Mouse (Mus musculus) thymus, adult 2 months (tissue): ENCODE measurements around the gene Tsen2. TPM values are rescaled to one million over a fixed set of nuclear protein-coding genes. Genes with fewer than 3 reads are reported as not detected.

ENCODE experiments used
- DNase-seq: peaks from one replicate; pipeline ENCODE4 v3.0.0; 2021
- H3K27ac ChIP-seq: fragments of 200-500 bp; 2 replicates; pipeline ENCODE4 v1.5.1; 2012; ENCODE audit warnings: low read length, control low read depth; ENCODE audit not compliant: control insufficient read depth, insufficient read depth
- H3K27me3 ChIP-seq: fragments of 200-500 bp; 2 replicates; pipeline ENCODE4 v1.6.1; 2012; ENCODE audit warnings: mild to moderate bottlenecking, low read length, moderate library complexity, mixed read lengths; ENCODE audit not compliant: control insufficient read depth, insufficient read depth
- H3K36me3 ChIP-seq: fragments of 200-500 bp; 2 replicates; pipeline ENCODE4 v1.6.1; 2012; ENCODE audit warnings: mild to moderate bottlenecking, low read length, moderate library complexity; ENCODE audit not compliant: control insufficient read depth, insufficient read depth
- H3K4me1 ChIP-seq: fragments of 200-500 bp; replicated peaks from 2 replicates; pipeline ENCODE4 v1.6.1; 2012; ENCODE audit warnings: low read length; ENCODE audit not compliant: control insufficient read depth, insufficient read depth
- H3K4me3 ChIP-seq: fragments of 200-500 bp; 2 replicates; pipeline ENCODE4 v1.5.1; 2012; ENCODE audit warnings: mild to moderate bottlenecking, low read length, control low read depth, moderate library complexity; ENCODE audit not compliant: control insufficient read depth, insufficient read depth
- CTCF ChIP-seq: fragments of 200-500 bp; IDR thresholded peaks from 2 replicates; pipeline ENCODE4 v1.5.1; 2012; ENCODE audit warnings: mild to moderate bottlenecking, control low read depth, low read length, moderate library complexity, borderline replicate concordance; ENCODE audit not compliant: control insufficient read depth, poor library complexity, insufficient read depth; ENCODE audit errors: extremely low read depth
- POLR2A ChIP-seq: fragments of 200-500 bp; IDR thresholded peaks from 2 replicates; pipeline ENCODE4 v1.6.1; 2012; ENCODE audit warnings: mild to moderate bottlenecking, low read length, control low read depth, moderate library complexity; ENCODE audit not compliant: control insufficient read depth, poor library complexity, insufficient read depth; ENCODE audit errors: extremely low read depth
- WGBS: fragments of 180-500 bp; shearing (Covaris S2); methylation state at CpG from one replicate; pipeline ENCODE4 v1.1.7; 2018; 5-methylcytosine and 5-hydroxymethylcytosine counted together
- polyA plus RNA-seq: library from polyadenylated mRNA; depleted of rRNA; stranded (reverse); fragments of >200 nt; gene quantifications from 2 replicates; pipeline ENCODE4 v1.2.3, GENCODE M21; 2012

The Tsen2 gene
- polyA plus RNA-seq, 1 experiment = 4.6 TPM

DNA sequence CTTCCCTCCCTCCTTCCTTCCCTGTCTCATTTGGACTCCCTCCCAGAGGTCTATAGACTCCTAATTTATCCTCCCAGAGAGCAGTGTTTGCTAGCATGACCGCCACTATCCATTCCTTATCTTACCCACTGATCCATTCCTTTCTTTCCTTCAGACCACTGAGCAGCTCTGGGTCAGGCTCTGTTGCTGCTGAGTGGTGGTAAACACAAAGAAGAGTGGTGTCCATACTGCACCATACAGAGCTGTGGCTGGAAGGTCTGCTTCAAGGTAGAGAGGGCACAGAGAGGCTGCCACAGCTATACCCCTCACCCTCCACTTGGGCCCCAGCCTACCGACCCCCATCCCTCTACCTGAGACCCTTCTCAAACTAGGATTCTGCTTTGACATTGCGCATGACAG is 40.3 kb upstream of the Tsen2 start:
- Histone ChIP-seq H3K36me3 (no peaks in the 10 kb centered on the region), H3K27ac (no peak overlapping the region), H3K27me3 (no peaks in the 10 kb centered on the region), H3K4me1 (no peaks in the 10 kb centered on the region), H3K4me3 (no peak overlapping the region)
- no peak for TF ChIP-seq POLR2A
- no peak for TF ChIP-seq CTCF
- 95% methylated on average over 3 of the region's 3 CpGs for WGBS
- no peak for DNase-seq

DNA sequence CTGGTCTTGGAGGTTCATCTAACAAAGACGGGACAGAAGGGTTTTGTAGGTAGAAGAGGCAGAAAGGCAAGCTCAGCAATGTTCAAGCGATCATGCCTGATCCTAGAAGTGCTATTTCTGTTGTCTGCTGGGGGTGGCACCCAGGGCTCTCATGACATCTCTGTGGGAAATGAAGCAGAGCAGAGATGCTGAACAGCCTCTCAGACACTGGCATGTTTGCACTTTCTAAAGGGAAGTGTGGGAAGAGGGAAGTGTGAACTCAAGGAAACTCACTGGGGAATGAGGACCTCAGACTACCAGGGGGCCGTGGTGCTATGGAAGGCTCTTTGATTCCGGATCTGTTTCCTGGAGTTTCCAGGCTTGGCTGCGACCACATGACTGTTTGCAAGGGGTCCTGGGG is 39.5 kb upstream of the Tsen2 start:
- no peak overlapping the region for H3K27ac ChIP-seq
- no peaks in the 10 kb centered on the region for H3K36me3 ChIP-seq
- H3K27me3 ChIP-seq = no peaks in the 10 kb centered on the region
- H3K4me3 ChIP-seq = no peak overlapping the region
- 95% methylated on average over 5 of the region's 5 CpGs for WGBS
- TF ChIP-seq CTCF (no peak), POLR2A (no peak)
- no peak for DNase-seq
- no peaks in the 10 kb centered on the region for H3K4me1 ChIP-seq

DNA sequence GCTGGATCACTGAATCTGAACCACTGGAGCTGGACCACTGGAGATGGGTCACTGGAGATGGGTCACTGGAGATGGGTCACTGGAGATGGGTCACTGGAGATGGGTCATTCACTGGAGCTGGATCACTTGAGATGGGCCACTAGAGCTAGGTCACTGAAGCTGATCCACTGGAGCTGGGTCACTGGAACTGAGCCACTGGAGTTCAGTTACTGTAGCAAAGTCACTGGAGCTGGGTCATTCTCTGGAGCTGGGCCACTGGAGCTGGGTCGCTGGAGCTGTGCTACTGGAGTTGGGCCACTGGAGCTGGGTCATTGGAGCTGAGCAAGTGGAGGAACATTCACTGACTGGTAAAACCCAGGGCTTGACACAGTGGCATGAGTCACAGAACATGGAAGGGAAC is 38.0 kb upstream of the Tsen2 start:
- no peak for TF ChIP-seq CTCF
- TF ChIP-seq POLR2A = no peak
- Histone ChIP-seq H3K27me3 (no peaks in the 10 kb centered on the region), H3K36me3 (no peaks in the 10 kb centered on the region), H3K4me3 (no peak overlapping the region), H3K27ac (no peak overlapping the region), H3K4me1 (no peaks in the 10 kb centered on the region)
- DNase-seq = no peak
- WGBS = 90% methylated on average over 1 of the region's 1 CpGs

DNA sequence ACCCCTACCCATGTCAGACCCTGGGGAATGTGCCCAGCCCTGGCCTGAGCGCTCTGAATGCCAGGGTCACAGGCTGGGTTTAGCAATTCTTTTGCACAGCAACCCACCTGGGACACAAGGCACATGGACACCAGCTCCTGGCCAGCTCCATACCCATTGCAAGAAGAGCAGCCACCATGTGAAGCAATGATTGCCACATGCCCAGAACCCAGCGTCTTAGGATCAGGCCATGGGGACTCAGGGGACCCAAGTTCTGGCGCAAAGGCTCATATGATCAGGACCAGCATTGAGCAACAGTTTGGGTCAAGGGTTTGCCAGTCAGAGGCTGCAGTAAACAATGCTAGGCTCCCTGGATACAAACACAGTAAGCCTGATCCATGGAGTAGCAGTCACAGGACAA is 33.0 kb upstream of the Tsen2 start:
- Histone ChIP-seq H3K4me1 (no peaks in the 10 kb centered on the region), H3K4me3 (no peak overlapping the region), H3K27me3 (no peaks in the 10 kb centered on the region), H3K36me3 (no peaks in the 10 kb centered on the region), H3K27ac (no peak overlapping the region)
- DNase-seq = no peak
- WGBS = 93% methylated on average over 3 of the region's 3 CpGs
- no peak for TF ChIP-seq CTCF
- TF ChIP-seq POLR2A = no peak

DNA sequence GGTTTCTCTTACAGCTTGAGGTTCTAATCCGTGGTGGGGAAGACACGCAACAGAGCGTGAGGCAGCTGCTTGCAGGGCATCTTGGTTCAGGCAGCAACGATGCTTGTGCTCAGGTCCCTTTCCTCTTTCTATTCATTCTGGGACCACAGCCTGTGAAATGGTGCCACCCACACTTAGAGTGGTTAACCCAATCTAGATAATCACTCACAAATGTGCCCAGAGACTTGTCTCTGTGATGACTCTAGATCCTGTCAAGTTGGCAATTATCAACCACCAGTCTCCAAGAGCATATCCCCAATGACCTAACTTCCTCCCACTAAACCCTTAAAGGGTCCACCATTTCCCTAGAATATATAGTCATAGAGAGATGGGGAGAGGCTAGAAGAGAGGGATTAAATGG is 31.3 kb upstream of the Tsen2 start:
- no peak for DNase-seq
- H3K4me3 ChIP-seq = no peak overlapping the region
- H3K4me1 ChIP-seq = peaks cover 1% of the 10 kb centered on the region; the same call in 1 of the 2 replicates
- WGBS = 47% methylated on average over 4 of the region's 4 CpGs
- no peaks in the 10 kb centered on the region for H3K27me3 ChIP-seq
- no peak for TF ChIP-seq POLR2A
- TF ChIP-seq CTCF = no peak
- H3K36me3 ChIP-seq = no peaks in the 10 kb centered on the region
- H3K27ac ChIP-seq = no peak overlapping the region

DNA sequence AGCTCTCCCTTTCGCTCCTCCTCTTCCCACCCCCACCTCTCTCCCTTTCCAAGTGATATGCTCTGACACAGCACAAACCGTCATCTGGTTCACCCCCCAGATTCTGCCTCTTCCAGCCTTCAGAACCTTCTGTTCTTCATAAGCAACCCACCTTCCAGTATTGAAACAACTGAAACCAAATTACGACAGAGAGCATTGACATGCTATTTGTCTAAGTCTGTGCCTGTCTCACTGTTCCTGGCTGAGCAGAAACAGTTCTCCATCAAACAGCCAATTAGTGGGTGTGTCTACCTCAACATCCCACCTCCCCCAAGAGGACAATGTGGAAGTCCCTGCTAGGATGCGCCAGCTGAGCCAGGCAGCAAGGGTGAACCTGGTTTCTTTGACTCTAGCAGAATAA is 26.6 kb upstream of the Tsen2 start:
- DNase-seq = no peak
- no peak overlapping the region for H3K4me3 ChIP-seq
- no peaks in the 10 kb centered on the region for H3K27me3 ChIP-seq
- peaks cover 26% of the 10 kb centered on the region for H3K4me1 ChIP-seq
- 22% methylated on average over 4 of the region's 4 CpGs for WGBS
- TF ChIP-seq CTCF (no peak), POLR2A (no peak)
- no peaks in the 10 kb centered on the region for H3K36me3 ChIP-seq
- no peak overlapping the region for H3K27ac ChIP-seq

DNA sequence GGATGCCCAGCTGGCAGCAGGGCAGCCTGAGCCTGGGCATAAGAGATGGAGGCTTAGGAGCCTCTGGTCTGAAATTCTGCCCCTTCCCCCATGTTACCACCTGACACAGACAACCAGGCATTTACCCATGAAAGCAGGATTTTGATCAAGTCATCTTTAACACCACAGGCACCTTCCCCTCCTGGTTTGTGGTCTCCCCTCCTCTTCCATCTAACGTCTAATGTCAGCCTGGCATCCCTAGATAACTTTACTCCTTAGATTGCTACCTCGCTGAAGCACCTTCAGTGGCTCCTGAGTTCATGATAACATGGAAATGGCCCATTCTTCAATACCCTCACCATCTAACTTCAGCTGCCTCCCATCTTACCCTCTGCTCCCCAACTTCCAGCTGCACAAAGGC is 26.1 kb upstream of the Tsen2 start:
- 8% methylated on average over 2 of the region's 2 CpGs for WGBS
- H3K27ac ChIP-seq = no peak overlapping the region
- no peak for DNase-seq
- no peak overlapping the region for H3K4me3 ChIP-seq
- no peaks in the 10 kb centered on the region for H3K36me3 ChIP-seq
- H3K4me1 ChIP-seq = peaks cover 31% of the 10 kb centered on the region
- no peak for TF ChIP-seq POLR2A
- no peak for TF ChIP-seq CTCF
- no peaks in the 10 kb centered on the region for H3K27me3 ChIP-seq
